Mouse (Mus musculus): ENCODE results near the gene Tspan31. TPM values are rescaled to one million over a fixed set of nuclear protein-coding genes. Genes with fewer than 3 reads are reported as not detected.

Gene Tspan31
- 45.5 TPM for polyA plus RNA-seq (2014; fragmentation: Illumina TruSeq; extraction: RNeasy Lipid Tissue Mini Kit (QIAGEN cat#74804); ENCODE audit: low read depth, low replicate concordance)

DNA sequence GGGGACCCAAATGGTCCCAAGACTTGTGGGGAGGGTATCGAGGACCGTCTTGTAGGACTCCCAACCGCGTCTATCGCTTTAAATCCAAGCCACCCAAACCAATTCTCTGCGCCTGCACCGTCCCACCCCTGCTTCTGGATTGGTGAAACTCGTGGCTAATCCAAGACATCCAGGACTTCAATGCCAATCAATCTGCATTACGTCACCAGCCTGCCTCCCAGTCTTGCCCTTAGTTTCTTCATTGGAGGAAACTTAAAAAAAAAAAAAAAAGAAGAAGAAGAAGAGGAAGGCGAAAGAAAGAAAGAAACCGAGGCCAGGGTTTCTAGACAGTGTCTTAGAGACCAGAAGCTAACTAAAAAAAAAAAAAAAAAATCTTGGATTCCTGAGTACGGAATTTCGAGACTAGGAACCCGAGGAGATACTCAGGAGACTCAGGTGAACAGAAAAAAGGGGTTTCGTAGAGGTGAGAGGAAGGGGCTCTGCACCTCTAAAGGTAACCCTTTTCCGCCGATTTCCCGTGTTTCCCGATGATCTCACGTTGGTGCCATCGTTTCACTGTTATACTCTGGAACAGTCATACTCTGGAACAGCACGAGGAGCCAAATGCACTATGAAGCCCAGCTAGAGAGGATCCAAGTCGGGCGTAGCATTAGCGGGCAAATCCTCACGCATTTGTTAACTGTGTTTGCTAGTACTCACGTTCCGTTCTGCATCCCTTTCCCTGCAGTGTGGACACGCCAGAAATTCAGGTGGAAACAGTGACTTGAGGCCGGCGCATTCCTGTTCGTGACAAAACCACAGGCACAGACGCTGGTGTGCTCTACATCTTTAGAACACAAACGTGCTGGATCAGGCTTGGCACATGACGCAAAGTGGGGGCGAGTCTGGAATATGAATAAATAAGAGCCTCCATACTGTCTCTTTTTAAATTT lies at the start of gene Tspan31:
Tspan31 (minus strand) TSS at position 75 of the 932 bp plus-strand sequence.

DNA sequence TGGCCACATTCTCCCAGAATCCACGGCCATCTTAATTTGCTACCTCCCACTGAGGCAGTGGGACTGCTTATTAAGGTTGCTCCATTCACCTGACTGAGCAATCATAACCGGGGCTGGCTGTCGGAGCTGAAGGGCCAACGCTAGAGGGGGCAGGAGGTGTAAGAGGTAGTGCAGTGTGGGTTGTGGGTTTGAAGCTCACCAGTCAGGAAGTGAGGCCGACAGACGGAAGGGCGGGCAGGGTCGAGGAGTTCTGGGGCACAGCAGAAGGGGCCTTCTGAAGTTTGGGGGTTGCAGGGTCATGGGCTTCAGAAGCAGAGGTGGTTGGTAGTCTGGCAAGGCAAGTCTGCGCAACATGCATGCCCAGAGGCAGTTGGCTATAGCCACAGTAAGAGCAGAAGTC lies 5.0 kb upstream of the Tspan31 start, which contains the start of gene Agap2:
Agap2 (plus strand) TSS at position 205 of the 400 bp plus-strand sequence.

DNA sequence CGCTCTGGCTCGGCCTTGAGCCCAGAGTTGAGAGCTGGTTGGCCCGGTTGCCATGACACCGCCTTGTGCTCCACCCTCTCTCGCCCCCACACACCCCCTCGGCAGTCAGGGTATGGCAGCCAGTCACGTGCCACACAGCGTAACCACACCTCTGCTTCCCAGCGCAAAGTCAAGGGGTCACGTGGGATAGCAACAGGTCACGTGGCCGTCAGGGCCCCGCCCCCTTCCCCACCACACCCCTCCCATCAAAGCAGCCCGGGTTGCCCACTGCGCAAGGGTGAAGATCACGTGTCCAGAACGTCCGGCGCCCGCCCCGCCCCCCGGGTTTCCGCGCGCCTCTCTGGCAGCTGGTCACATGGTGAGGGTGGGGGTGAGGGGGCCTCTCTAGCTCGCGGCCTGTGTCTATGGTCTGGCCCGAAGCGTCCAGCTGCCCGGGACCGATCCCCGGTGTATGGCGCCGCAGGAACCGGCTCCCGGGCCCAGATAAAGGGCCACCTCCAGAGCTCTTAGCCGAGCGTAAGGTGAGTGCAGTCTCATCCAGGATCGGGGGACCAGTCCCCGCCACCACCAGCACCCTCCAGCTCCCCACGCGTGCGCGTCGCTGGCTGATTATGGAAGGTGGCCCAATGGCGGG lies 6.7 kb downstream of the Tspan31 start, which contains the start of gene Cdk4:
Cdk4 (plus strand) TSS at position 296 of the 634 bp plus-strand sequence.

DNA sequence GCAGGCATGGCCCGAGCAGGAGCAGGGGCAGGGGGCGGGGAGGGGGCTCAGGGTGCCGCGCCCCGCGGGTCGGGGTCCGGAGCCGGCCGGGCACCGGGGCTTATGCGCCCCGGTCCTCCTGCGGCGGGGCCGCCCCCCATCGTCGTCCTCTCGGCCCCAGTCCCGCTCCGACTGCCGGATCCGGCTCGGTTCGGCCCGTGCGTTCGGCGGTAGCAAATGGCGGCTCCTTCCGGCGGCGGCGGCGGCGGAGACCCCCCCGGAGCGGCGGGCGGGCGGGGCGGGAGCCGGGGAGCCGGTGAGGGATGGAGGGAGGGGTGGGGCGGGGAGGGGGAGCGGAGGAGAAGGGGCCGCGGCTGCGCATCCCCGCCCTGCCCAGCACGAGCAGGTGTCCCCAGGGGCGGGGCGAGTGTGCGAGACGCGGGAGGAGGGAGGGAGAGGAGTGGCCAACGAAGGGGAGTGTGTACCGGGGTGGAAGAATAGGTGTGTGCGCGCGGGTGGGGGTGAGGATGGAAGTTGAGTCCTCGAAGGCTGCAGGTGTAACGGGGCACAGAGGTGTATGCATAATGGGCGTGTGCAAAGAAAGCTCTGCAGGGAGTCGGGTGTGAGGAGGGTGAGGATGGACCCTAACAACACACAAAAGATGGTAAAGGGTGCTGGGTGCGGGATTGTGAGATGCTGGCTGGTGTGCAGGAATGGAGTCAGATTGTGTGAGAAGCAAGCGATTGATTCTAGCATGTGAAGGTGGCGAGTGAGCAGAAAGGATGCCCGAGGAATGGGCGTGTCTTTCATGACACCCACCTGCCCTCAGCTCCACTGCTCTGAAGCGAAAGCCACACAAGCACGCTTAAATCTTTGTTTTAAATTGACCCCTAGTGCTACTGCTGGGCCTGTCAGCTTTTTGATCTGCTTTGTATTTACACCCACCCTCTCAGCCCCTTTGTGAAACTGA lies 9.8 kb downstream of the Tspan31 start, which contains the start of gene March9:
March9 (minus strand) TSS at position 217 of the 949 bp plus-strand sequence.

DNA sequence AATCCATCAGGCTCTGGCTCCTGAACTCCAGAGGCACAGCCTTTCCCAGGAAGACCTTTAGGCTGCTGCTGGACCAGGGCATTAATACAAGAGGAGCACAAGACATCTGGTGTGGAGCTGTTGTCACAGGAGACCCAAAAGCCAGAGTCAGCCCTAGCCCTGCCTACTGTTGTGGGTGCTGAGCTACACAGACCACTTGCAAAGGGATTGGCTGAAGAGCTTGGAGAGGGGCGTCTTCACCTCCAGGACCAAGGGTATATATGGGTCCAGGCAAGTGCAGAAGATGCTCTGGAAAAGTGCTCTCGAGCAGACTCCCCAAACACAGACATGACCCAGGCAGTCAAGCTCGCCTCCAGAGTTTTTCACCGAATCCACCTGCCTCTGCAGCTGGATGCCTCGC lies 22.1 kb downstream of the Tspan31 start, which contains the start of gene Cyp27b1:
Cyp27b1 (plus strand) TSS at position 297 of the 400 bp plus-strand sequence.

DNA sequence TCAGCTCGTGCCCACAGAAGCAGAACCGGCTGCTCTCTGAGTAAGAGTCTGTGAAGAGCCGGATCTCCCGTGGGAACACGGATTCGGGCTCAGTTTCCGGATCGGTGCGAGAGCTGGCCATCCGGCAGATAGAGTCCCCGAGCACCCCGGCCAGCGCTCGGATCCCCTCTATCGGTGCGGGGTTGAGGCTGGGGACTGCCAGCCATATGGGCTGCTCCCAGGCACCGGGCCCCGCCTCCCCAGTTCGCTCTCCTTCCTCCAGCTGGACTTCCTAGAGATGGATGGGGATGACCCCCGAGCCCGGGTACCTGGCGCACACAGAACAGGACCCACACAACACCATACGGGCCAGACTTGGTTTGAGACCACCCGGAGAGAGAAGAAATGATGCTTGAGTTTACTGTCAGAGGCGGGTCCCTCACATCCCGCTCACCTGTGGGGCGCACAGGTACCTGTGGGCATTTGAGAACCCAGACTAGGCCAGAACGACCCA lies 28.7 kb downstream of the Tspan31 start, which contains the start of the genes Mettl1 and Eef1akmt3:
Mettl1 (plus strand) TSS at position 141 of the 493 bp plus-strand sequence.
Eef1akmt3 (minus strand) TSS at position 240 of the 493 bp plus-strand sequence.

DNA sequence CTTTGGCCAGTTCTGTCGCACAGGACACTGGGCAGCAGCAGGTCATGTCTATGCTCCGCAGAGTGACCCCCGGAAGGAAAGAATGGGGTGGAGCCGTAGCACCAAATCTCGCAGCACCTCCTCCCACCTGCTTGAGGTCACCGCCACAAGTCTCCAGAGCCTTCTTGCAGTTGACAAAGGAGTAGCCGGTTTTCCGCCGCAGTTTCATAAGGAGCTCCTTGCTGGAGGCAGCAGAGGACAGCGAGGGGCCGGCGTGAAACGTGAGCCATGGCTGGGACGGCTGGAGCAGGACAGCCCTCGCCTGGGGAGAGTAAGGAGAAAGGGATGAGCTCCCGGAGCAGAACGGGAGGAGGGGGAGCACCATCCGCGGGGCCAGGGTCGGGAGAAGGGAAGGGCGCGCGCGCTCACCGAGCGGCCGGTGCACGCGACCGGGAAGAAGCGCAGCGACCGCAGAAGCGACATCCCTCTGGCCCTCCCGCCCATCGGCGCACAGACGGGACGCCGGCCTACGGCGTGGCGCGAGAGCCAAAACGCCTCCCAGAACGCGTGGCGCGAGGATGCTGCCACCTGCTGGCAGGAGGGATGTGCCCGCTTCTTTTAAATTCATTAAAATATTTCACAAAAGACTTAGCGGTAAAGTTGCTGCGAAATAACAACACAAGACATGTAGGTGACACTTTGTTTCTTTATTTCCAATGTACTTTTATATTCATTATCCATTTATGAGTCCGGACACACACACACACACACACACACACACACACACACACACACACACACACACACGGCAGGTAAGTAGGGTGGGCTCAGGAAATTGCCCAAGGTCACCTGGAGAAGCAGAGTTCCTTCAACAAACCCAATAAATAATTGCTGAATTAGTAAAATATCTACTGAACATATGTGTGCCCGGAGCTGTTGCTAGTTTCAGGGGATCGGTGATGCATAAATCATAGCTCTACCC lies 39.4 kb downstream of the Tspan31 start, which contains the start of gene Tsfm:
Tsfm (minus strand) TSS at position 505 of the 961 bp plus-strand sequence.

Other genes with a start within 250 kb of the Tspan31 start
- 3.4 TPM for gene Atp23, start 168.9 kb downstream of the Tspan31 start, polyA plus RNA-seq (2014; fragmentation: Illumina TruSeq; extraction: RNeasy Lipid Tissue Mini Kit (QIAGEN cat#74804); ENCODE audit: low read depth, low replicate concordance)
- gene Ctdsp2, start 91.5 kb downstream of the Tspan31 start, polyA plus RNA-seq (2014; fragmentation: Illumina TruSeq; extraction: RNeasy Lipid Tissue Mini Kit (QIAGEN cat#74804); ENCODE audit: low read depth, low replicate concordance) = 52.7 TPM
- gene Avil, start 69.6 kb downstream of the Tspan31 start, polyA plus RNA-seq (2014; fragmentation: Illumina TruSeq; extraction: RNeasy Lipid Tissue Mini Kit (QIAGEN cat#74804); ENCODE audit: low read depth, low replicate concordance) = 0.35 TPM
- 6.5 TPM for gene Tsfm, start 39.4 kb downstream of the Tspan31 start, polyA plus RNA-seq (2014; fragmentation: Illumina TruSeq; extraction: RNeasy Lipid Tissue Mini Kit (QIAGEN cat#74804); ENCODE audit: low read depth, low replicate concordance)
- gene Mettl1, start 28.9 kb downstream of the Tspan31 start, polyA plus RNA-seq (2014; fragmentation: Illumina TruSeq; extraction: RNeasy Lipid Tissue Mini Kit (QIAGEN cat#74804); ENCODE audit: low read depth, low replicate concordance) = 4.2 TPM
- gene Eef1akmt3, start 28.8 kb downstream of the Tspan31 start, polyA plus RNA-seq (2014; fragmentation: Illumina TruSeq; extraction: RNeasy Lipid Tissue Mini Kit (QIAGEN cat#74804); ENCODE audit: low read depth, low replicate concordance) = 1.1 TPM
- not detected for gene Cyp27b1, start 22.0 kb downstream of the Tspan31 start, polyA plus RNA-seq (2014; fragmentation: Illumina TruSeq; extraction: RNeasy Lipid Tissue Mini Kit (QIAGEN cat#74804); ENCODE audit: low read depth, low replicate concordance)
- 1.4 TPM for gene March9, start 10.1 kb downstream of the Tspan31 start, polyA plus RNA-seq (2014; fragmentation: Illumina TruSeq; extraction: RNeasy Lipid Tissue Mini Kit (QIAGEN cat#74804); ENCODE audit: low read depth, low replicate concordance)
- gene Cdk4, start 6.7 kb downstream of the Tspan31 start, polyA plus RNA-seq (2014; fragmentation: Illumina TruSeq; extraction: RNeasy Lipid Tissue Mini Kit (QIAGEN cat#74804); ENCODE audit: low read depth, low replicate concordance) = 15.3 TPM
- 0.25 TPM for gene Agap2, start 5.0 kb upstream of the Tspan31 start, polyA plus RNA-seq (2014; fragmentation: Illumina TruSeq; extraction: RNeasy Lipid Tissue Mini Kit (QIAGEN cat#74804); ENCODE audit: low read depth, low replicate concordance)
- gene Os9, start 50.9 kb upstream of the Tspan31 start, polyA plus RNA-seq (2014; fragmentation: Illumina TruSeq; extraction: RNeasy Lipid Tissue Mini Kit (QIAGEN cat#74804); ENCODE audit: low read depth, low replicate concordance) = 10.3 TPM
- gene B4galnt1, start 95.0 kb upstream of the Tspan31 start, polyA plus RNA-seq (2014; fragmentation: Illumina TruSeq; extraction: RNeasy Lipid Tissue Mini Kit (QIAGEN cat#74804); ENCODE audit: low read depth, low replicate concordance) = 3.1 TPM
- gene Slc26a10, start 110.4 kb upstream of the Tspan31 start, polyA plus RNA-seq (2014; fragmentation: Illumina TruSeq; extraction: RNeasy Lipid Tissue Mini Kit (QIAGEN cat#74804); ENCODE audit: low read depth, low replicate concordance) = not detected
- gene Arhgef25, start 119.8 kb upstream of the Tspan31 start, polyA plus RNA-seq (2014; fragmentation: Illumina TruSeq; extraction: RNeasy Lipid Tissue Mini Kit (QIAGEN cat#74804); ENCODE audit: low read depth, low replicate concordance) = 8.2 TPM
- gene Dtx3, start 125.5 kb upstream of the Tspan31 start, polyA plus RNA-seq (2014; fragmentation: Illumina TruSeq; extraction: RNeasy Lipid Tissue Mini Kit (QIAGEN cat#74804); ENCODE audit: low read depth, low replicate concordance) = 3.4 TPM
- 23.3 TPM for gene Pip4k2c, start 141.3 kb upstream of the Tspan31 start, polyA plus RNA-seq (2014; fragmentation: Illumina TruSeq; extraction: RNeasy Lipid Tissue Mini Kit (QIAGEN cat#74804); ENCODE audit: low read depth, low replicate concordance)
- gene Kif5a, start 193.1 kb upstream of the Tspan31 start, polyA plus RNA-seq (2014; fragmentation: Illumina TruSeq; extraction: RNeasy Lipid Tissue Mini Kit (QIAGEN cat#74804); ENCODE audit: low read depth, low replicate concordance) = 2.3 TPM
- 26.7 TPM for gene Dctn2, start 196.1 kb upstream of the Tspan31 start, polyA plus RNA-seq (2014; fragmentation: Illumina TruSeq; extraction: RNeasy Lipid Tissue Mini Kit (QIAGEN cat#74804); ENCODE audit: low read depth, low replicate concordance)
- 3.3 TPM for gene Mbd6, start 218.8 kb upstream of the Tspan31 start, polyA plus RNA-seq (2014; fragmentation: Illumina TruSeq; extraction: RNeasy Lipid Tissue Mini Kit (QIAGEN cat#74804); ENCODE audit: low read depth, low replicate concordance)
- 5.4 TPM for gene Mars, start 241.5 kb upstream of the Tspan31 start, polyA plus RNA-seq (2014; fragmentation: Illumina TruSeq; extraction: RNeasy Lipid Tissue Mini Kit (QIAGEN cat#74804); ENCODE audit: low read depth, low replicate concordance)

All from sigmoid colon, adult 10 weeks (tissue).